Mouse (Mus musculus): Measurements from ENCODE around the gene Muc5ac. TPM values are rescaled to one million over a fixed set of nuclear protein-coding genes. Genes with fewer than 3 reads are reported as not detected.

Muc5ac gene
- not detected in 2 replicates for polyA plus RNA-seq (2012; ENCODE audit: insufficient read depth, insufficient read length, low replicate concordance, missing spikeins)

DNA sequence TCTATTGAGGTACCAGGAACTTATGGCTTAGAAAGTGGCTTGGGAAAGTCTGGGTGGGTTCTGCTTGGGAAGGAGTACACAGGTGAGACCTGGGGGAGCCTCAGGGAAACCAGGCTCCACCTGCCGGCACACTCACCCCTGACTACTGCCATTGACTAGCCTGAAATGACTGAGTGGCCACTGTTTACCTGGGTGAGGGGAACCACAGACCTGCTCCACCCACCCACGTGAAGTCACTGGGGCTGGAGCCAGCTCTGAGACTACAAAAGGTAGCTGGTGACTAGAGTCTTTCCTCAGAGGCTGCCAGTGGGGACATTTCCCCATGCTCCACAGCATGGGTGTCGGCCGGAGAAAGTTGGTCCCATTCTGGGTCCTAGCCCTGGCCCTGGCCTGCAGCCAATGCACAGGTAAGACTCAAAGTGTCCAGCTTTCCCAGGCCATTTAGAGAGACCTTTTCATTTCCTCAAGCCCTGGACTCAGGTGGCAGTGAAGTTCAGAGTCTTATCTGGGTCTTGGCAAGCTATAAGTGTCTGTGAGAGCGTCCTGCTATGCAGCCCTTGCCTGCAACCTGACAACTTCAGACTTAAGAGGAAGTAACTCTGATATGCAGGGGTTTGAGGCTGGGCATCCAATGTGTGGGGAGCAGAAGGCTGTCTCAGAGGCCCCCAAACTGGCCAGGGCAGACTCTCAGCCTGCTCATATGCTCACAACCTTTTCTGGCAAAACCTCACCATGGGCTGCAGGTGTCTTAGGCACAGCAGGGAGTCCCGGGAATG lies at the start of gene Muc5ac:
Muc5ac (plus strand) TSS at position 296 of the 776 bp plus-strand sequence.
- TF ChIP-seq CTCF (IDR thresholded peaks at IDR 0.05; ENCODE audit: insufficient read depth, low read depth, low read length): no peak
- no peak for TF ChIP-seq POLR2A (IDR thresholded peaks at IDR 0.05; ENCODE audit: insufficient read depth, low read depth, low read length)
- H3K4me1 ChIP-seq (ENCODE audit: control insufficient read depth, insufficient read depth, low read length): no peaks in the 10 kb centered on the region
- WGBS: 88% methylated on average over 6 of the region's 6 CpGs
- no peak within 1 kb of the TSS for H3K27ac ChIP-seq (ENCODE audit: insufficient read depth, low read depth, low read length)
- no peak within 1 kb of the TSS for H3K4me3 ChIP-seq (ENCODE audit: insufficient read depth, low read depth, low read length)

DNA sequence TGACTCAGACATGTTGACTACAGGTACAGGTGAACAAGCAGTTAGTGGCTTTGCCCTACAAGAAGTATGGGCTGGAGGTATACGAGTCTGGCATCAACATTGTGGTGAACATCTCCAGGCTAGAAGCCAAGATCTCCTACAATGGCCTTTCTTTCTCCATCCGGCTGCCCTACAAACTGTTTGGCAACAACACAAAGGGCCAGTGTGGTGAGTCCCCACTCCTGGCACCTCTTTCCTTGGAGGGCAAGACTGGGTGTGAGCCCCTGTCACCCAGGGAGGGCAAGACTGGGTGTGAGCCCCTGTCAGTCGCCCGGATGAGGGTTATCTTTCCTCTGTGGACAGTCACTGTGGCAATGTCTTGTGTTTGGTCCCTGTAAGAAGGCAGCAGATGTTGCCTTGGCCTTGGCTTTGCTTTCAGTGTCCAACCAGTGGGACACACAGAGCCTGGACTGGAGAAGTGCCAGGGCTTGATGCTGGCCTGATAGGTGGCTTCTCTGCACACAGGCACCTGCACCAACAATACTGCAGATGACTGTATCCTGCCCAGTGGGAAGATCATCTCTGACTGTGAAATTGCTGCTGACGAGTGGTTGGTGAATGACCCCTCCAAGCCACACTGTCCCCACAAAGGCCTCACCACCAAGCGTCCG lies 41.2 kb upstream of the Muc5ac start:
- 80% methylated on average over 7 of the region's 7 CpGs for WGBS
- H3K4me1 ChIP-seq (ENCODE audit: control insufficient read depth, insufficient read depth, low read length): no peaks in the 10 kb centered on the region
- no peak overlapping the region for H3K4me3 ChIP-seq (ENCODE audit: insufficient read depth, low read depth, low read length)
- H3K27ac ChIP-seq (ENCODE audit: insufficient read depth, low read depth, low read length): no peak overlapping the region
- TF ChIP-seq CTCF (IDR thresholded peaks at IDR 0.05; ENCODE audit: insufficient read depth, low read depth, low read length) (no peak), POLR2A (IDR thresholded peaks at IDR 0.05; ENCODE audit: insufficient read depth, low read depth, low read length) (no peak)

- no peak for TF ChIP-seq CTCF (IDR thresholded peaks at IDR 0.05; ENCODE audit: insufficient read depth, low read depth, low read length)
- no peak for TF ChIP-seq POLR2A (IDR thresholded peaks at IDR 0.05; ENCODE audit: insufficient read depth, low read depth, low read length)
- Histone ChIP-seq H3K4me1 (ENCODE audit: control insufficient read depth, insufficient read depth, low read length) (no peaks in the 10 kb centered on the region), H3K27ac (ENCODE audit: insufficient read depth, low read depth, low read length) (no peak overlapping the region), H3K4me3 (ENCODE audit: insufficient read depth, low read depth, low read length) (no peak overlapping the region)
- 84% methylated on average over 6 of the region's 6 CpGs for WGBS
Observed at GRCm38 (mm10) chr7:141752513-141752912, 36.3 kb upstream of the Muc5ac start.

DNA sequence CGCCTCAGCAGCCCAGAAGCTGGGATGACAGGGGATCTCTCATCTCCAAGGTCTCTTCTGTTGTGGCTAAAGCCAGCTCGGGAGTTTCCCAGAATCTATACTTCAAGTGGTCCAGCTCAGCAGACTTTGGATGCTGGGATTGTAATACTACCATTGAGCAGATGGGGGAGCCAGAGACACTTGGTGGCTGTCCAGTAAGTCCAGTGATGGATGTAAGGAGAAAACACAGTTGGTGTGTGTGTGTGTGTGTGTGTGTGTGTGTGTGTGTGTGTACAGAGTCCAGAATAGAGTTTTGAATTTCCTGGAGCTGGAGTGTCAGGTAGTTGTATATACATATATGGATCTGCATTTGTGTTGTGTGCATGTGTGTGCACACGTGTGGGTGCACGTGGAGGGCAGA lies 32.9 kb upstream of the Muc5ac start:
- Histone ChIP-seq H3K27ac (ENCODE audit: insufficient read depth, low read depth, low read length) (no peak overlapping the region), H3K4me3 (ENCODE audit: insufficient read depth, low read depth, low read length) (no peak overlapping the region), H3K4me1 (ENCODE audit: control insufficient read depth, insufficient read depth, low read length) (no peaks in the 10 kb centered on the region)
- WGBS: 51% methylated on average over 4 of the region's 4 CpGs
- TF ChIP-seq CTCF (IDR thresholded peaks at IDR 0.05; ENCODE audit: insufficient read depth, low read depth, low read length): no peak
- no peak for TF ChIP-seq POLR2A (IDR thresholded peaks at IDR 0.05; ENCODE audit: insufficient read depth, low read depth, low read length)

DNA sequence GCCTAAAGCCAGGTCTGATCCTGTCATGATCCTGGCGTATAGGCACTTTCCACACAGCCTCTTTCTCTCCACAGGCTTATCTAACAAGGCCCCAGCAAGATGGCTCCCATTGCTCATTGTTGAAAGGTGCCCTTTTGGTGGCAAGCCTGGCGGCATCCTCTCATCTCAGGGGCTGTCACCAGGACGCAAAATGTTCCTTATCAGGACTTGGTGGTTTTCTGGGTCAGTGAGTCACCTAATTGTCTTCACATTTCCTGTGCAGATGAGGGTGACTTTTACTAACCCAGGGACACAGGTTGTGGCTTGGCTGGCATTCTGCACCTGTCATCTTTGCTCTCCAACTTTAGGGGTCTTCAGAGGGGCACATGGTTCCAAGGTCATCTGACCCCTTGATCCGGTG lies 30.5 kb upstream of the Muc5ac start:
- Histone ChIP-seq H3K27ac (ENCODE audit: insufficient read depth, low read depth, low read length) (no peak overlapping the region), H3K4me1 (ENCODE audit: control insufficient read depth, insufficient read depth, low read length) (no peaks in the 10 kb centered on the region), H3K4me3 (ENCODE audit: insufficient read depth, low read depth, low read length) (no peak overlapping the region)
- TF ChIP-seq POLR2A (IDR thresholded peaks at IDR 0.05; ENCODE audit: insufficient read depth, low read depth, low read length) (no peak), CTCF (IDR thresholded peaks at IDR 0.05; ENCODE audit: insufficient read depth, low read depth, low read length) (no peak)
- 90% methylated on average over 4 of the region's 4 CpGs for WGBS

- TF ChIP-seq CTCF (IDR thresholded peaks at IDR 0.05; ENCODE audit: insufficient read depth, low read depth, low read length) (no peak), POLR2A (IDR thresholded peaks at IDR 0.05; ENCODE audit: insufficient read depth, low read depth, low read length) (no peak)
- no peaks in the 10 kb centered on the region for H3K4me1 ChIP-seq (ENCODE audit: control insufficient read depth, insufficient read depth, low read length)
- 97% methylated on average over 3 of the region's 3 CpGs for WGBS
- no peak overlapping the region for H3K4me3 ChIP-seq (ENCODE audit: insufficient read depth, low read depth, low read length)
- H3K27ac ChIP-seq (ENCODE audit: insufficient read depth, low read depth, low read length): no peak overlapping the region
Observed at GRCm38 (mm10) chr7:141770521-141770920, 18.3 kb upstream of the Muc5ac start.

GRCm38 (mm10) chr7:141770988-141771387 lies 17.8 kb upstream of the Muc5ac start:
- Histone ChIP-seq H3K27ac (ENCODE audit: insufficient read depth, low read depth, low read length) (no peak overlapping the region), H3K4me3 (ENCODE audit: insufficient read depth, low read depth, low read length) (no peak overlapping the region), H3K4me1 (ENCODE audit: control insufficient read depth, insufficient read depth, low read length) (no peaks in the 10 kb centered on the region)
- no peak for TF ChIP-seq POLR2A (IDR thresholded peaks at IDR 0.05; ENCODE audit: insufficient read depth, low read depth, low read length)
- TF ChIP-seq CTCF (IDR thresholded peaks at IDR 0.05; ENCODE audit: insufficient read depth, low read depth, low read length): no peak
- WGBS: 89% methylated on average over 8 of the region's 8 CpGs

DNA sequence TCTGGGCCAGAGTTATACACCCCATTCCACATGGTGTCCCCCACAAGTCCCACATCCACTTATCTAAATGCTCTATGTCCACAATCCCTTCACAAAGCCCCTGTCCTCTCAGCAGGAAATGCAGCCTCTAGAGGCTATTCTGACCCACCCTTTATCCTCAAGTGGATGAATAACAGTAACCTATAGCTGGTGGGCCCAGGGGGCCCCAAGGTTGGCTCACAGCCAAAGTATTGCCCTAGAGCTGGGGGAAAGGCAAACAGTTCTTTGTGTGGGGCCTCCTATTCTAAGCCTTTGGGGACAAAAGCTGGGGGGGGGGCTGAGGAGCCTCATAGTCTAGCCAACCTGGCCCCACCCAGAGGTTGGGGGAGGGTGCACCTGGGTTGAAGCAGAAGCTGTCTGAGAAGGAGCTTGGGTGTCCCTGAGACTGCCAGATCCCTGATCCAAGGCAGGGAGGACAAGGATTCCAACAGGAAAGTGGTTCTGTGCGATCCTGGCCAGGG lies 16.7 kb upstream of the Muc5ac start:
- WGBS: 76% methylated on average over 1 of the region's 1 CpGs
- TF ChIP-seq POLR2A (IDR thresholded peaks at IDR 0.05; ENCODE audit: insufficient read depth, low read depth, low read length): no peak
- TF ChIP-seq CTCF (IDR thresholded peaks at IDR 0.05; ENCODE audit: insufficient read depth, low read depth, low read length): no peak
- Histone ChIP-seq H3K27ac (ENCODE audit: insufficient read depth, low read depth, low read length) (no peak overlapping the region), H3K4me1 (ENCODE audit: control insufficient read depth, insufficient read depth, low read length) (no peaks in the 10 kb centered on the region), H3K4me3 (ENCODE audit: insufficient read depth, low read depth, low read length) (no peak overlapping the region)

DNA sequence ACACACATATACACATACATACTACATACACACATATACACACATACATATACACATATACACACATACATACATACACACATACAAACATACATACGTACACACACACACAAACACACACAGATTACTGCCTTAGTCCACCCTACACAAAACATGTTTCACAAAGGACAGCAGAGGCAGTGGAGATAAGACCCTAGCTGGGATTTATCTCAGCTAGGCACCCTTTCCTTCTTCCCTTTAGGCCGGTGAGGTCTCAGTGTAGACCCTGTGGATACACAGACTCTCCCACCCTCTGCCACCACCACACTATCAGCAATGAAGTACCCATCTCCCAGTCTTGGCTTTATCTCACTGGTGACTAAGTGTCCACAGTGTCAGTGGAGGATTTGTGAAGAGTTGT lies 13.9 kb upstream of the Muc5ac start:
- no peak overlapping the region for H3K27ac ChIP-seq (ENCODE audit: insufficient read depth, low read depth, low read length)
- WGBS: 94% methylated on average over 2 of the region's 2 CpGs
- TF ChIP-seq CTCF (IDR thresholded peaks at IDR 0.05; ENCODE audit: insufficient read depth, low read depth, low read length) (no peak), POLR2A (IDR thresholded peaks at IDR 0.05; ENCODE audit: insufficient read depth, low read depth, low read length) (no peak)
- H3K4me1 ChIP-seq (ENCODE audit: control insufficient read depth, insufficient read depth, low read length): no peaks in the 10 kb centered on the region
- H3K4me3 ChIP-seq (ENCODE audit: insufficient read depth, low read depth, low read length): no peak overlapping the region
